Mouse (Mus musculus) hindbrain, embryonic 11.5 days (tissue): ENCODE results near the gene Klhl32. TPM values are rescaled to one million over a fixed set of nuclear protein-coding genes. Genes with fewer than 3 reads are reported as not detected.

Source experiments
- ATAC-seq: fragments of 200-750 bp; cut with Nextera tagmentation; 2 replicates; pipeline ENCODE4 v1.8.0; 2017; ENCODE audit warnings: mild to moderate bottlenecking, moderate TSS enrichment, moderate library complexity; ENCODE audit not compliant: low FRiP score
- DNase-seq: peaks from one replicate; pipeline ENCODE4 v3.0.0-alpha.2; 2015; ENCODE audit warnings: low spot score
- H3K27ac ChIP-seq: fragments of 300-500 bp; sonication (generic); 2 replicates; pipeline ENCODE4 v1.5.1; 2014; ENCODE audit warnings: mild to moderate bottlenecking, low read depth, low read length
- H3K27me3 ChIP-seq: fragments of 300-500 bp; sonication (generic); 2 replicates; pipeline ENCODE4 v1.6.1; 2014; ENCODE audit warnings: mild to moderate bottlenecking, low read length, moderate library complexity, mixed read lengths; ENCODE audit not compliant: control insufficient read depth, insufficient read depth
- H3K36me3 ChIP-seq: fragments of 300-500 bp; sonication (generic); 2 replicates; pipeline ENCODE4 v1.6.1; 2014; ENCODE audit warnings: mild to moderate bottlenecking, low read length, moderate library complexity, mixed read lengths; ENCODE audit not compliant: control insufficient read depth, insufficient read depth
- H3K4me1 ChIP-seq: fragments of 300-500 bp; sonication (generic); replicated peaks from 2 replicates; pipeline ENCODE4 v1.6.1; 2014; ENCODE audit warnings: low read length, mixed read lengths; ENCODE audit not compliant: control insufficient read depth, insufficient read depth
- H3K4me2 ChIP-seq: fragments of 300-500 bp; sonication (generic); replicated peaks from 2 replicates; pipeline ENCODE4 v1.6.1; 2014; ENCODE audit warnings: mild to moderate bottlenecking, low read depth, low read length
- H3K4me3 ChIP-seq: fragments of 300-500 bp; sonication (generic); 2 replicates; pipeline ENCODE4 v1.5.1; 2014; ENCODE audit warnings: low read depth, low read length
- H3K9ac ChIP-seq: fragments of 300-500 bp; sonication (generic); 2 replicates; pipeline ENCODE4 v1.6.1; 2014; ENCODE audit warnings: low read depth, low read length
- H3K9me3 ChIP-seq: fragments of 300-500 bp; sonication (generic); 2 replicates; pipeline ENCODE4 v1.6.1; 2016; ENCODE audit warnings: low read length; ENCODE audit not compliant: control insufficient read depth
- WGBS: fragments of 180-500 bp; shearing (Covaris S2); extraction: QIAGEN DNeasy Blood & Tissue Kit; methylation state at CpG from one replicate; pipeline ENCODE4 v1.1.7; 2014; 5-methylcytosine and 5-hydroxymethylcytosine counted together
- polyA plus RNA-seq: library from polyadenylated mRNA; unstranded; fragments of >200 nt; fragmentation: Nextera tagmentation; extraction: Ambion mirVana; gene quantifications from 2 replicates; pipeline ENCODE4 v1.2.1, GENCODE M21; 2014

Klhl32 gene
- polyA plus RNA-seq, 1 experiment from 2014 or later: 8.2 TPM

GRCm38 (mm10) chr4:24609564-24609963 is 241.4 kb downstream of the Klhl32 start:
- no peak for DNase-seq

GRCm38 (mm10) chr4:24609085-24609484 is 241.8 kb downstream of the Klhl32 start:
- ATAC-seq (no peak), DNase-seq (no peak)
- Histone ChIP-seq H3K4me3 (no peak overlapping the region), H3K27me3 (no peaks in the 10 kb centered on the region), H3K36me3 (no peaks in the 10 kb centered on the region), H3K4me2 (no peak overlapping the region), H3K9me3 (no peaks in the 10 kb centered on the region), H3K9ac (no peak overlapping the region), H3K4me1 (no peaks in the 10 kb centered on the region), H3K27ac (no peak overlapping the region)
- WGBS: 91% methylated on average over 3 of the region's 3 CpGs

More at GRCm38 (mm10) chr4:24609564-24609963, 241.4 kb downstream of the Klhl32 start:
- H3K27ac ChIP-seq: no peak overlapping the region
- H3K9me3 ChIP-seq: no peaks in the 10 kb centered on the region
- H3K36me3 ChIP-seq: no peaks in the 10 kb centered on the region
- no peak for ATAC-seq
- H3K27me3 ChIP-seq: no peaks in the 10 kb centered on the region
- no peak overlapping the region for H3K4me2 ChIP-seq
- no peaks in the 10 kb centered on the region for H3K4me1 ChIP-seq
- H3K4me3 ChIP-seq: no peak overlapping the region
- no peak overlapping the region for H3K9ac ChIP-seq
- 100% methylated on average over 2 of the region's 2 CpGs for WGBS

GRCm38 (mm10) chr4:24601711-24602110 is 249.2 kb downstream of the Klhl32 start:
- WGBS: 96% methylated on average over 6 of the region's 6 CpGs

GRCm38 (mm10) chr4:24598637-24599036 is 252.3 kb downstream of the Klhl32 start:
- no peak overlapping the region for H3K4me3 ChIP-seq
- H3K27me3 ChIP-seq: no peaks in the 10 kb centered on the region
- ATAC-seq (no peak), DNase-seq (no peak)
- H3K36me3 ChIP-seq: no peaks in the 10 kb centered on the region; the same call in 1 of the 2 replicates
- no peaks in the 10 kb centered on the region for H3K4me1 ChIP-seq
- H3K9me3 ChIP-seq: no peaks in the 10 kb centered on the region
- no peak overlapping the region for H3K9ac ChIP-seq
- no peak overlapping the region for H3K4me2 ChIP-seq
- 92% methylated on average over 1 of the region's 1 CpGs for WGBS
- H3K27ac ChIP-seq: no peak overlapping the region

More at GRCm38 (mm10) chr4:24601711-24602110, 249.2 kb downstream of the Klhl32 start:
- H3K4me3 ChIP-seq: no peak overlapping the region
- H3K36me3 ChIP-seq: no peaks in the 10 kb centered on the region; the same call in 1 of the 2 replicates
- no peak overlapping the region for H3K27ac ChIP-seq
- H3K4me2 ChIP-seq: no peak overlapping the region
- H3K27me3 ChIP-seq: no peaks in the 10 kb centered on the region
- no peaks in the 10 kb centered on the region for H3K9me3 ChIP-seq
- no peak for ATAC-seq
- DNase-seq: no peak
- H3K4me1 ChIP-seq: no peaks in the 10 kb centered on the region
- no peak overlapping the region for H3K9ac ChIP-seq

- no peaks in the 10 kb centered on the region for H3K4me1 ChIP-seq
- ATAC-seq (no peak), DNase-seq (no peak)
- H3K36me3 ChIP-seq: no peaks in the 10 kb centered on the region; the same call in 1 of the 2 replicates
- H3K9me3 ChIP-seq: no peaks in the 10 kb centered on the region
- H3K4me2 ChIP-seq: no peak overlapping the region
- H3K27ac ChIP-seq: no peak overlapping the region
- no peak overlapping the region for H3K4me3 ChIP-seq
- H3K27me3 ChIP-seq: no peaks in the 10 kb centered on the region
- 92% methylated on average over 6 of the region's 6 CpGs for WGBS
- no peak overlapping the region for H3K9ac ChIP-seq
These were observed 253.8 kb downstream of the Klhl32 start for GRCm38 (mm10) chr4:24596942-24597611.

- ATAC-seq (no peak), DNase-seq (no peak)
- H3K9me3 ChIP-seq: no peaks in the 10 kb centered on the region
- no peak overlapping the region for H3K4me3 ChIP-seq
- H3K27me3 ChIP-seq: no peaks in the 10 kb centered on the region
- H3K27ac ChIP-seq: no peak overlapping the region
- H3K4me1 ChIP-seq: no peaks in the 10 kb centered on the region
- H3K36me3 ChIP-seq: no peaks in the 10 kb centered on the region; the same call in 1 of the 2 replicates
- no peak overlapping the region for H3K4me2 ChIP-seq
- H3K9ac ChIP-seq: no peak overlapping the region
These were observed 256.1 kb downstream of the Klhl32 start for GRCm38 (mm10) chr4:24594824-24595223.

- H3K27ac ChIP-seq: no peak overlapping the region
- H3K27me3 ChIP-seq: no peaks in the 10 kb centered on the region
- 88% methylated on average over 3 of the region's 3 CpGs for WGBS
- ATAC-seq (no peak), DNase-seq (no peak)
- H3K9me3 ChIP-seq: no peaks in the 10 kb centered on the region
- H3K4me1 ChIP-seq: no peaks in the 10 kb centered on the region
- H3K4me2 ChIP-seq: no peak overlapping the region
- no peak overlapping the region for H3K4me3 ChIP-seq
- H3K9ac ChIP-seq: no peak overlapping the region
- no peaks in the 10 kb centered on the region for H3K36me3 ChIP-seq
These were observed 266.9 kb downstream of the Klhl32 start for GRCm38 (mm10) chr4:24583997-24584396.

GRCm38 (mm10) chr4:24582295-24582694 is 268.6 kb downstream of the Klhl32 start:
- Histone ChIP-seq H3K4me1 (no peaks in the 10 kb centered on the region), H3K27me3 (no peaks in the 10 kb centered on the region), H3K4me2 (no peak overlapping the region), H3K9me3 (no peaks in the 10 kb centered on the region), H3K9ac (no peak overlapping the region), H3K36me3 (no peaks in the 10 kb centered on the region), H3K4me3 (no peak overlapping the region), H3K27ac (no peak overlapping the region)
- DNase-seq (no peak), ATAC-seq (no peak)
- 71% methylated on average over 1 of the region's 1 CpGs for WGBS

- no peak overlapping the region for H3K9ac ChIP-seq
- no peaks in the 10 kb centered on the region for H3K9me3 ChIP-seq
- no peaks in the 10 kb centered on the region for H3K27me3 ChIP-seq
- no peak for ATAC-seq
- H3K4me2 ChIP-seq: no peak overlapping the region
- WGBS: 99% methylated on average over 5 of the region's 5 CpGs
- H3K27ac ChIP-seq: no peak overlapping the region
- H3K36me3 ChIP-seq: no peaks in the 10 kb centered on the region
- DNase-seq: no peak
- H3K4me3 ChIP-seq: no peak overlapping the region
- H3K4me1 ChIP-seq: no peaks in the 10 kb centered on the region
These were observed 273.3 kb downstream of the Klhl32 start for GRCm38 (mm10) chr4:24577594-24577993.
